Mouse (Mus musculus) forebrain, embryonic 12.5 days (tissue): ENCODE results near the gene Fbln1. TPM values are rescaled to one million over a fixed set of nuclear protein-coding genes. Genes with fewer than 3 reads are reported as not detected.

Source experiments
- ATAC-seq: fragments of 200-750 bp; cut with Nextera tagmentation; 2 replicates; pipeline ENCODE4 v1.8.0; 2017; ENCODE audit warnings: moderate TSS enrichment; ENCODE audit not compliant: low FRiP score
- H3K27ac ChIP-seq: fragments of 300-500 bp; sonication (generic); 2 replicates; pipeline ENCODE4 v1.5.1; 2016; ENCODE audit warnings: mild to moderate bottlenecking
- H3K27me3 ChIP-seq: fragments of 300-500 bp; sonication (generic); 2 replicates; pipeline ENCODE4 v1.6.1; 2016; ENCODE audit warnings: mild to moderate bottlenecking
- H3K36me3 ChIP-seq: fragments of 300-500 bp; sonication (generic); replicated peaks from 2 replicates; pipeline ENCODE4 v1.6.1; 2016; ENCODE audit warnings: mild to moderate bottlenecking
- H3K4me1 ChIP-seq: fragments of 300-500 bp; sonication (generic); 2 replicates; pipeline ENCODE4 v1.6.1; 2016
- H3K4me2 ChIP-seq: fragments of 300-500 bp; sonication (generic); 2 replicates; pipeline ENCODE4 v1.6.1; 2016; ENCODE audit warnings: mild to moderate bottlenecking, moderate library complexity
- H3K4me3 ChIP-seq: fragments of 300-500 bp; sonication (generic); replicated peaks from 2 replicates; pipeline ENCODE4 v1.5.1; 2016; ENCODE audit warnings: mild to moderate bottlenecking
- H3K9ac ChIP-seq: fragments of 300-500 bp; sonication (generic); 2 replicates; pipeline ENCODE4 v1.6.1; 2016; ENCODE audit warnings: mild to moderate bottlenecking
- H3K9me3 ChIP-seq: fragments of 300-500 bp; sonication (generic); 2 replicates; pipeline ENCODE4 v1.6.1; 2016
- WGBS: fragments of 180-500 bp; shearing (Covaris S2); methylation state at CpG from one replicate; pipeline ENCODE4 v1.1.7; 2016; 5-methylcytosine and 5-hydroxymethylcytosine counted together
- polyA plus RNA-seq: library from polyadenylated mRNA; unstranded; fragments of >200 nt; fragmentation: Nextera tagmentation; extraction: Ambion mirVana; gene quantifications from 2 replicates; pipeline ENCODE4 v1.2.1, GENCODE M21; 2016

Fbln1 gene
- polyA plus RNA-seq, 1 experiment from 2014 or later, result 112 TPM

DNA sequence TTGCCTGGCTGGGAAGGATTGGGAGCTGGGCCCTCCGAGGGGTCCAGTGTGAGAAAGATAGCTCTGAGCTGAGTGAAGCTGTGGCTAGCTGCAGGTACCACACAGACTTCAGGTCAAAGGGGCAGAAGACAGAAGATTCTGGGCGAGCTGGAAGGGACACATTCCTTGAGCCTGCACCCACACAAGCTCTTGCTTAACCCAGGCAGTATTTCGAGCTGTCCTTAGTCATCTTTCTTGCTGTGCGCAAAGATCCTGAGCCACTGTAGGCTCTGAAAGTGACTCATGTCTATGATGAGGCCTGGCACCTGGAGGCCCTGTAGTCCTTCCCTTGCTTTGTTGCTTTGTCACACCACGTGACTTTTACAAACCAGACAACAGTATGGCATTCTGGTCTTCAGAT lies 76.3 kb downstream of the Fbln1 start:
- Histone ChIP-seq H3K27ac (no peak overlapping the region), H3K27me3 (no peaks in the 10 kb centered on the region), H3K4me2 (no peak overlapping the region), H3K4me3 (no peak overlapping the region), H3K9me3 (no peaks in the 10 kb centered on the region), H3K4me1 (no peaks in the 10 kb centered on the region), H3K36me3 (no peaks in the 10 kb centered on the region), H3K9ac (no peak overlapping the region)
- 87% methylated on average over 5 of the region's 5 CpGs for WGBS
- no peak for ATAC-seq

DNA sequence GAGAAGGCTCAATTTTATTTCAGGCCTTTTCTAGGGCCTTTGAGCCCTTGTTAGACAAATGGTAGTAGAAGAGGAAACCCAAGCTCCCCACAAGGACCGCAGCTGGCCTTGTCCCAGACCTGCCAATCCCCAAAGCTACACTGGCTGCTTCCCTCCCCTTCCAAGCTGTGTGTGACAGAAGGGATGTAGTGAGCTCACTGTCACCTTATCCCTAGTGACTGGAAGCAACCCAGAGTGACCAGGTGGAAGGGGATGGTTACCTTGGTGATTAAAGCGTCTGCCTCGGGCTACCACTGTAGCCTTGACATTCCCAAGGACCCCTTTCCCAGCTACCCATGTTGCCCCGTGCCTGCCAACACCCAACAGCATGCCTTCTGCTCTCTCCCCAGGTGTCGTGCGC lies 78.9 kb downstream of the Fbln1 start:
- Histone ChIP-seq H3K9ac (no peak overlapping the region), H3K9me3 (no peaks in the 10 kb centered on the region), H3K4me1 (no peaks in the 10 kb centered on the region), H3K27ac (no peak overlapping the region), H3K4me2 (no peak overlapping the region), H3K36me3 (no peaks in the 10 kb centered on the region), H3K27me3 (no peaks in the 10 kb centered on the region), H3K4me3 (no peak overlapping the region)
- 94% methylated on average over 6 of the region's 6 CpGs for WGBS
- no peak for ATAC-seq

DNA sequence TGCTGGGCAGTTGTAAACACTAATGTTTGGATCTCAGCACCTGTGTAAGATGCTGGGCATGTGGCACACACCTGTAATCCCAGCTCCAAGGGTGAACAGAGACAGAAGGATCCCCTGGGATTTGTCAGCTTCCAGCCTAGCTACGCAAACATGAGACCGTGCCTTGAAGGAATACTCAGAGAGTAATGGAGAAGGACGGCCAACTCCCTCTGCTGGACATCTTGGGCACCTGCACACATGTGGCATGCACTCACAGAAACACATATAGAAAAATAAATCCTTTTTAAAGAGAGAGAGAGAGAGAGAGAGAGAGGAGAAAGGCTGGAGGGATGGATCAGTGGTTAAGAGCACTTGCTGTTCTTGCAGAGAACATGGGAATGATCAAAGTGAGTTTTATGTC lies 88.9 kb downstream of the Fbln1 start:
- H3K27ac ChIP-seq, result no peak overlapping the region
- no peaks in the 10 kb centered on the region for H3K36me3 ChIP-seq
- no peak overlapping the region for H3K4me3 ChIP-seq
- 81% methylated on average over 3 of the region's 3 CpGs for WGBS
- no peaks in the 10 kb centered on the region for H3K27me3 ChIP-seq
- H3K9me3 ChIP-seq, result no peaks in the 10 kb centered on the region
- no peak overlapping the region for H3K9ac ChIP-seq
- H3K4me2 ChIP-seq, result no peak overlapping the region
- H3K4me1 ChIP-seq, result peaks cover 23% of the 10 kb centered on the region
- no peak for ATAC-seq

DNA sequence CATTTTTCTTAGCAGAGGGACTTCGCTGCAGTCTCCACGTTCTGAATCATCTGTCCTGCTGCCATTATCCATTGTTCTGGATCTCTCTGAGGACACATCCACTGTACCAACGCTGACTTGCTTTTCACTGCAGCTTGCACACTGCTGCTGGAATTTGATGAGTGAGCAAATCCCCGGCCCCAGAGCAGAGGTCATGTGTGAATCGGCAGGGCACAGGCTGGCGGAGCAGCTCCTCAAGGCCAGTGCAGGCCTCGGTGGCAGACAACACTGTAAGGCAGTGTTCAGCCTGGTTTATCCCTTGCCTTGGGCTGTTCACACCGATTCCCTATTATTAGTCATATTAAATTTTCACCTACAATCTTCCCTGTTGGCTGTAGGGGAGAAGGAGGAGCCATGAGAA lies 89.8 kb downstream of the Fbln1 start:
- H3K4me2 ChIP-seq, result no peak overlapping the region

DNA sequence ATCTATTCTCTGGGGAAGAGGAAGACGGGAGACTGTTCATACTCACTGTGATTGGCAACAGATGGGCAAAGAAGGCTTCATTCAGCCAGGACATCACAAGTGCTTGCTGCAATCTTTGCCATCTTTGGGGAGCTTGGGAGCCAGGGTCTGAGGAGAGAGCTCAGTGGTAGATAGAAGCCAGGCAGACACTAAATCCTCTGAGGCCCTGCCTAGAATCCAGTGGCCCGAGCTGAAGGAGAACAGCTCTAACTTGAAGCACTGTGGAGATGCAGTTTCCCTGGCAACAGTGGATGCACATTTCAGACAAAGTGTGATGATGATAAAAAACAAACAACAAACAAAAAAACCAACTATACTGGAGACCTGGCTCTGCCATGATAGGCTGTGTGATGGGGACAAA lies 90.2 kb downstream of the Fbln1 start:
- Histone ChIP-seq H3K4me2 (no peak overlapping the region), H3K4me1 (peaks cover 23% of the 10 kb centered on the region), H3K4me3 (no peak overlapping the region), H3K9me3 (no peaks in the 10 kb centered on the region), H3K27ac (no peak overlapping the region), H3K9ac (no peak overlapping the region), H3K27me3 (no peaks in the 10 kb centered on the region), H3K36me3 (no peaks in the 10 kb centered on the region)
- WGBS, result 62% methylated on average over 2 of the region's 2 CpGs
- ATAC-seq, result no peak

More for the DNA sequence above, 89.8 kb downstream of the Fbln1 start:
- ATAC-seq, result no peak
- Histone ChIP-seq H3K36me3 (no peaks in the 10 kb centered on the region), H3K9me3 (no peaks in the 10 kb centered on the region), H3K9ac (no peak overlapping the region), H3K4me1 (peaks cover 23% of the 10 kb centered on the region), H3K27me3 (no peaks in the 10 kb centered on the region), H3K4me3 (no peak overlapping the region), H3K27ac (no peak overlapping the region)
- WGBS, result 68% methylated on average over 8 of the region's 8 CpGs

DNA sequence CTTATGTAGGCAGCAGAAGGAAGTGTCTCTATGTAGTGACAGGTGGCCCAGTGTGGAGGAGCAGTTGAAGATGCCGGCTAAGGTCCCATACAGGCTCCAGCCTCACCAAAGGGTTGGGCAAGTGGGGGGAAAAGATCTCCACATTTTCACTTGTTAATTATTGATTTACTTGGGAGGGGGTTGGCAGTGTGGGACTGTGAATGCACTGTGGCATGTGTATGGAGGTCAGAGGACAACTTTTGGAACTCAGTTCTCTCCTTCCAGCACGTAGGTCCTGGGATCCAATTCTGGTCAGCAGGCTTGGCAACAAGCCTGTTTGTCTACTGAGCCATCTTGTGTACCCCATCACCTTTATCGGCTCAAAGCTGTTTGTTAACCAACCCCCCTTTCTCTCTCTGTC lies 90.8 kb downstream of the Fbln1 start:
- 84% methylated on average over 3 of the region's 3 CpGs for WGBS
- no peak for ATAC-seq

DNA sequence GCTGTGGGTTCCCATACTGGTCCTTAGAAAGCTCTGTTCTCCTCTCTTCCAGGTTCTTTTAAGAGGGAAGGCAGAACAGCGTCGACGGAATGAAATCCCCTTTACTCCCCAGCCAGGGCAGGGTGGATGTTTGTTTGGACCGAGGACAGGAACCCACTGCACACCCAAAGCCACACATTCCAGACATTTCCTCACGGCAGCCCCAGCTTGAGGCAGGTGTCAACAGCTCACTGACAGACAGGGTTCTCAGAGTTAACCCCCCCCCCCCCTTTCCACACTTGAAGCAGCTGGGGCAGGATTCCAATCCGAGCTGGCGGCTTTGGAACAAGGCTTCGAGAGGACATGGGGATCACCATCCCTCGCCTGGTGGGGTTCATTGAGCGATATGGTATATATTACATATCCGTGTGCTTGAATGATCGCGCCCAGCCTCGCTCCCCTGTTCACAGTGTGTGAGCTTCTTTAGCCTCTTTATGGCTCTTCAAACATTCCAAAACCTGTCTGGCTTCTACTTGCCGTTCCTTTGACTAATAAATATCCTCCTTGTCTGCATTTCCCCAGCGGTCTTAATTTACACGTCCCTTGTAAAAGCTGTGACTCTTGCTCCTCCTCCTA lies 92.5 kb downstream of the Fbln1 start:
- no peak overlapping the region for H3K4me2 ChIP-seq
- no peaks in the 10 kb centered on the region for H3K27me3 ChIP-seq
- 0 out of 2 replicates have a peak overlapping the region, but pooled peaks have one; percentile 19 for H3K27ac ChIP-seq
- no peak overlapping the region for H3K4me3 ChIP-seq
- 65% methylated on average over 17 of the region's 17 CpGs for WGBS
- no peaks in the 10 kb centered on the region for H3K36me3 ChIP-seq
- peaks cover 23% of the 10 kb centered on the region for H3K4me1 ChIP-seq
- H3K9me3 ChIP-seq, result no peaks in the 10 kb centered on the region
- H3K9ac ChIP-seq, result no peak overlapping the region
- no peak for ATAC-seq

More for the DNA sequence above, 90.8 kb downstream of the Fbln1 start:
- Histone ChIP-seq H3K4me1 (peaks cover 23% of the 10 kb centered on the region), H3K27ac (no peak overlapping the region), H3K4me3 (no peak overlapping the region), H3K9me3 (no peaks in the 10 kb centered on the region), H3K27me3 (no peaks in the 10 kb centered on the region), H3K9ac (no peak overlapping the region), H3K36me3 (no peaks in the 10 kb centered on the region), H3K4me2 (no peak overlapping the region)

DNA sequence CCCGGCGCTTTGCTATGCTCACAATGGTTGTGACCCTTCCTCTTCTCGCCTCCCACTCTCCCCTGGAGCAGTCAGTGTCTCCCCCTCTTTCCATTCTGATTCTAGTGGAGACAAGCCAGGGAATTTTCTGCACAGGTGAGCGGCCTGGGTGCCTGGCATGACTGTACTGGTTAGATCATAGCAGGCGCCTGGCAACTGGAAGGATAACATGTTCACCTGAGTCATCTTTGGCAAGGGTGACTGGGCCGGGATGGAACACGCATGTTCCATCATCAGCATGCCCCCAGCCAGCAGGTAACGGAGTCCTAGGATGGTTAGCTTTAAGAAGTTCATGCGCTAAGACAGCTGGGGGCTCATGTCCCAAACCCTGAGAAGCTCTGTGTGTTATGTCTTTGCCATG lies 93.2 kb downstream of the Fbln1 start:
- H3K9ac ChIP-seq, result no peak overlapping the region

DNA sequence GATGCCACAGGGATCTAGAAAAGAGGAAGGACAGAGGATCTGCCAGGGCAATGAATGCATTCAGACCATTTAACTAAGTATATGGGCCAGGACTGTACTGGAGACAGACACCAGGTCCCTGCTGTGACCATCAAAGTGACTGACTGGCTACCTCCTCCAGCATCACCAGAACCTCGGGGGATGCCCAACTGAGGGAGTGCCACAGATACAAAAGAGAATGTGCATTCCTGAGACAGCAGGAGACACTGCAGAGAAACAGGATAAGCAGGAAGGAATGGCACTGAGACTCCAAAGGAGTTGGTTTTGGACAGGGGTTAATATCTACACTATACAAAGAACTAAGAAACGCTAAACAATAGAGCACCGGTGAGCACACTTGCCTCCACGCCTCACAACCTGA lies 97.5 kb downstream of the Fbln1 start:
- no peak overlapping the region for H3K9ac ChIP-seq
- H3K9me3 ChIP-seq, result no peaks in the 10 kb centered on the region
- no peak overlapping the region for H3K4me2 ChIP-seq
- WGBS, result 61% methylated on average over 4 of the region's 4 CpGs
- no peaks in the 10 kb centered on the region for H3K27me3 ChIP-seq
- no peak overlapping the region for H3K4me3 ChIP-seq
- H3K27ac ChIP-seq, result no peak overlapping the region
- no peak for ATAC-seq
- H3K36me3 ChIP-seq, result no peaks in the 10 kb centered on the region
- peaks cover 8% of the 10 kb centered on the region for H3K4me1 ChIP-seq

More for the DNA sequence above, 93.2 kb downstream of the Fbln1 start:
- peaks cover 23% of the 10 kb centered on the region for H3K4me1 ChIP-seq
- no peak overlapping the region for H3K27ac ChIP-seq
- no peaks in the 10 kb centered on the region for H3K27me3 ChIP-seq
- ATAC-seq, result no peak
- H3K36me3 ChIP-seq, result no peaks in the 10 kb centered on the region
- no peak overlapping the region for H3K4me3 ChIP-seq
- H3K9me3 ChIP-seq, result no peaks in the 10 kb centered on the region
- no peak overlapping the region for H3K4me2 ChIP-seq
- 91% methylated on average over 9 of the region's 9 CpGs for WGBS

DNA sequence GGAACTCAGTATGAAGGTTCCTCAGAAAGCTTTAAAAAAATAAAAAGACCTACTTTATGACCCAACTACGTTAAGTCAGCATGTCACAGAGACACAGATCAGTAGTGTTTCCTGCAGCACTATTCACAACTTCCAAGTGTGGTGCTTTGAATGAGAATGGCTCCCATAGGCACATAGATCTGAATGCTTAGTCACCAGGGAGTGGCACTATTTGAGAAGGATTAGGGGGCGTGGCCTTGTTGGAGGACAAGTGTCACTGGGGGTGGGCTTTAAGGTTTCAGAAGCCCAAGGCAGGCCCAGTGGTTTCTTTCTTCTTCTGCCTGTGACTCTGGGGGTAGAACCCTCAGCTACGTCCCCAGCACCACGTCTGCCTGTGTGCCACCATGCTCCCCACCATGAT lies 98.2 kb downstream of the Fbln1 start:
- Histone ChIP-seq H3K4me1 (peaks cover 2% of the 10 kb centered on the region; the same call in 1 of the 2 replicates), H3K27ac (no peak overlapping the region), H3K4me2 (no peak overlapping the region), H3K9me3 (no peaks in the 10 kb centered on the region), H3K27me3 (no peaks in the 10 kb centered on the region), H3K36me3 (no peaks in the 10 kb centered on the region), H3K9ac (no peak overlapping the region), H3K4me3 (no peak overlapping the region)
- ATAC-seq, result no peak
- WGBS, result 90% methylated on average over 4 of the region's 4 CpGs

DNA sequence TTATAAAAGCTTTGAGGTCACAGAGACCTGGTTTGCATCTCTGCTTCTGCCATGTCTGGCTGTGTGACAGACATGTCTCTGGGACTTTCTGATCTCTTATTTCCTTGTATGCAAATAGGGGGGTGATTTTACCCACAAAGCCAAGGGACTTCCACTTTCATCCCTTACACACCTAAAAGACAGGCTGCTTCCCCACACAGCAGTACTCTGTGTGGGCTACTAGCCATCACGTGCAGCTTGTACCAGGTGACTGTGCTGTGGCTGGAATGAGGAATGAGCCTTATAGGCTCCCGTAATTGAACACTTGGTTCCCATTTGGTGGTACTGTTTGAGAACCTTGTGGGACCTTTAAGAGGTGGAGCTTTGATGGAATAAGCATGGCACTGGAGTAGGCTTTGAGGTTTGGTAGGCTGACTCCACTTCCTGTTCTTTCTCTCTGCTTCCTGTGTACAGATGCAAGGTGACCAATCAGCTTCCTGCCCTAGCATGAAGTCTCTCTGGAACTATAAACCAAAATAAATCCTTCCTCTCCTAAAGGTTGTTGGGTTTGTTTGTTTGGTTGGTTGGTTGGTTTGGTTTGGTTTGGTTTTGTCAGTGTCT lies 101.4 kb downstream of the Fbln1 start:
- no peak overlapping the region for H3K4me2 ChIP-seq
- H3K36me3 ChIP-seq, result no peaks in the 10 kb centered on the region
- no peak for ATAC-seq
- H3K27me3 ChIP-seq, result no peaks in the 10 kb centered on the region
- no peak overlapping the region for H3K4me3 ChIP-seq
- H3K27ac ChIP-seq, result no peak overlapping the region
- no peak overlapping the region for H3K9ac ChIP-seq
- WGBS, result 95% methylated on average over 2 of the region's 2 CpGs
- no peaks in the 10 kb centered on the region for H3K9me3 ChIP-seq
- peaks cover 2% of the 10 kb centered on the region; the same call in 1 of the 2 replicates for H3K4me1 ChIP-seq

DNA sequence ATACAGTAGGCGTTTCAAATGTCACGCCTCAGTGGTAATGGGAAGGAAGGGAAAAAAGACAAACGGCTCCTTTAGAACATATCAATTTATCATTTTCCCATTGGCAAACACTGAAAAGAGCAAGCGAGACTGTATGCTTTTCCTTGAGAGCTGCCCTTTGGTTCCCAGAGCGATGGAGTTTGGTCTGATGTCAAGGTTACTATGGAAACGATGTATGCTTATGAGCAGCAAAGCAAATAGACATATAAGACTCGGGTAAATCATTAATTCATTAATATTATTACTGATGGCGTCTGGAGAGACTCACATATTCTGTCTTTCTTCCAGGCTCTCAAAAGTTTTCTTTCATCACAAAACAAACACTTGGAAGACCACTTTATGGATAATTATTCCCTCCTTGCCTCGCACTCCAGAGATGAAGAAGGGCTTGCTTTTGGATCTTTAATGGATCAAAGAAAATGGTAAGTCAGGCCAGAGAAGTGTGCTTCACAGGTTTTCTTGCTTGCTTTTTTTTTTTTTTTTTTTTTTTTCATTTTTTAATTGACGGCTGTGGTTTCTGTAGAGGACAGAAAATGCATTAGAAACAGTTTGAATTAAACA lies 105.4 kb downstream of the Fbln1 start:
- H3K4me2 ChIP-seq, result no peak overlapping the region
- no peak overlapping the region for H3K4me3 ChIP-seq
- no peak overlapping the region for H3K27ac ChIP-seq
- no peaks in the 10 kb centered on the region for H3K27me3 ChIP-seq
- no peak for ATAC-seq
- peaks cover 17% of the 10 kb centered on the region for H3K4me1 ChIP-seq
- 79% methylated on average over 10 of the region's 10 CpGs for WGBS
- H3K9me3 ChIP-seq, result no peaks in the 10 kb centered on the region
- no peak overlapping the region for H3K9ac ChIP-seq
- H3K36me3 ChIP-seq, result no peaks in the 10 kb centered on the region
